Mouse (Mus musculus): Measurements from ENCODE around the gene Fam25c.

GRCm38 (mm10) chr14:34354456-34354855, 777 bp downstream of the Fam25c start:
- TF ChIP-seq CTCF (IDR thresholded peaks at IDR 0.05; ENCODE audit: low read depth) (no peak), EP300 (IDR thresholded peaks at IDR 0.05; ENCODE audit: low read depth) (no peak)

Measured in liver, embryonic 14.5 days (tissue).